Mouse (Mus musculus): ENCODE data around the gene H2-M5.
"Not testable (repeated sequence)": the region's sequence is repeated elsewhere in the genome, so short reads cannot be mapped to it uniquely, and the experiment has no call there.

Gene H2-M5

GRCm38 (mm10) chr17:36989437-36989836 lies at the start of gene H2-M5:
Gene H2-M5 (minus strand): TSS chr17:36989537.
- no peak for DNase-seq (ENCODE audit: low spot score)

- DNase-seq (ENCODE audit: low spot score) = no peak
Observed at GRCm38 (mm10) chr17:37029162-37029561, 39.8 kb upstream of the H2-M5 start.

GRCm38 (mm10) chr17:37028683-37029120 lies 39.4 kb upstream of the H2-M5 start:
- peak; percentile 52 for DNase-seq (ENCODE audit: low spot score)

- no peak for DNase-seq (ENCODE audit: low spot score)
Observed at GRCm38 (mm10) chr17:37028212-37028611, 38.9 kb upstream of the H2-M5 start.

- no peak for DNase-seq (ENCODE audit: low spot score)
Observed at GRCm38 (mm10) chr17:37027486-37027885, 38.1 kb upstream of the H2-M5 start.

GRCm38 (mm10) chr17:37026425-37026824 lies 37.1 kb upstream of the H2-M5 start:
- no peak for DNase-seq (ENCODE audit: low spot score)

GRCm38 (mm10) chr17:37022628-37023576 lies 33.6 kb upstream of the H2-M5 start, which contains the start of gene Mog:
Gene Mog (minus strand): TSS chr17:37023398.
- DNase-seq (ENCODE audit: low spot score) = no peak

- not testable (repeated sequence) for DNase-seq (ENCODE audit: low spot score)
Observed at GRCm38 (mm10) chr17:37019242-37019641, 29.9 kb upstream of the H2-M5 start.

- DNase-seq (ENCODE audit: low spot score) = no peak
Observed at GRCm38 (mm10) chr17:37018328-37018727, 29.0 kb upstream of the H2-M5 start.

- DNase-seq (ENCODE audit: low spot score) = no peak
Observed at GRCm38 (mm10) chr17:37016333-37016732, 27.0 kb upstream of the H2-M5 start.

- no peak for DNase-seq (ENCODE audit: low spot score)
Observed at GRCm38 (mm10) chr17:37012141-37012540, 22.8 kb upstream of the H2-M5 start.

- DNase-seq (ENCODE audit: low spot score) = no peak
Observed at GRCm38 (mm10) chr17:37011719-37012118, 22.4 kb upstream of the H2-M5 start.

- no peak for DNase-seq (ENCODE audit: low spot score)
Observed at GRCm38 (mm10) chr17:37009460-37010042, 20.2 kb upstream of the H2-M5 start.

- DNase-seq (ENCODE audit: low spot score) = no peak
Observed at GRCm38 (mm10) chr17:37008161-37008560, 18.8 kb upstream of the H2-M5 start.

- no peak for DNase-seq (ENCODE audit: low spot score)
Observed at GRCm38 (mm10) chr17:37003366-37003765, 14.0 kb upstream of the H2-M5 start.

GRCm38 (mm10) chr17:37002364-37003330 lies 13.3 kb upstream of the H2-M5 start:
- DNase-seq (ENCODE audit: low spot score) = no peak

GRCm38 (mm10) chr17:37000863-37001262 lies 11.5 kb upstream of the H2-M5 start, which contains the start of gene Zfp57:
Gene Zfp57 (plus strand): TSS chr17:37001163.
- DNase-seq (ENCODE audit: low spot score) = no peak

- no peak for DNase-seq (ENCODE audit: low spot score)
Observed at GRCm38 (mm10) chr17:36998477-36998876, 9.1 kb upstream of the H2-M5 start.

GRCm38 (mm10) chr17:36997033-36997735 lies 7.8 kb upstream of the H2-M5 start:
- DNase-seq (ENCODE audit: low spot score) = peak; percentile 32

- no peak for DNase-seq (ENCODE audit: low spot score)
Observed at GRCm38 (mm10) chr17:36995448-36995847, 6.1 kb upstream of the H2-M5 start.

- DNase-seq (ENCODE audit: low spot score) = no peak
Observed at GRCm38 (mm10) chr17:36994528-36994927, 5.2 kb upstream of the H2-M5 start.

All from c-Kit-positive CD71-positive TER-119-positive erythroid progenitor cells, embryonic 14.5 days (primary cell).